Mouse (Mus musculus) v-Abl transformed pro-B cells (cell line): ENCODE results near the gene Nsf.

Experiments used
- in situ Hi-C, 2 experiments: fragments of 400-800 bp; cut with MboI; formaldehyde crosslinking; loops; one replicate each; pipeline ENCODE4 v1.15.1; 2025; ENCODE audit not compliant: unreplicated experiment in 2 of 2

Gene Nsf

GRCm38 (mm10) chr11:103942740-103943139, 11.1 kb downstream of the Nsf start:
- in situ Hi-C loops: no loop called here

DNA sequence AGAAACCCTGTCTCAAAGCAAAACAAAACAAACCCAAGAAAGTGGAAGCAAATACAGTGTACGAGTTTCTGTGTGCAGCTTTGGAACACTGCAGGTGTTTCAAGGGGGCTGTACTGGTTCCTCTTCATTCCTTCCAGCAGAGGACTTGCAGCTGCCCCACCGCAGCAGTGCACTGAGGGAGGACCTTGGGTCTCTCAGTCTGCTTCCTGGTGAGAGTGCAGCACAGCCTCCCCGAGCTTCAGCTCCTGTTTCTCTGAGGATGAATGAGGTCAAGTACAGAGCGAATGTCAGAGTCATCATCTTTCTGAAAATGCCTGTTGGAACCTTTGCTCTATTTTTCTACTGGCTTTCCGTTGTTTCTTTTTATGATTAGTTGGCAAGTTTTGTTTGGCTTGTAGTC, 12.5 kb downstream of the Nsf start:
- in situ Hi-C loops: no loop called here

DNA sequence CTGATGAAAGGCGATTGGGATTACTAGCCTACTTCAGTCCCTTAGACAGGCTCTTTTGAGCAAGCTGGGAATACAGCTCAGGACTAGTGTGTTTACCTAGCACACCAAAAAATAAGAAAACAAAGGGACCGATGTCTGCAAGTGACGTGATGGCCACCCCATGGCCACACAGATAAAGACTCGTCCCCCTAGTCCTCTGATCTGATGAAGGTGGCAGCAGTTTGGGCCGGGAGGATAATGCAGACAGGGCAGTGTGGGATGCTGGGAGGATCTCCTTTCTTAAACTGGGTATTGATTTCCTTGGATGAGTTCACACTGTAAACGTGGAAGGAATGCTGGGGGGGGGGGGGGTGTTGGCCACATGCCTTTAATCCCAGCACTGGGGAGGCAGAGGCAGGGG, 13.0 kb downstream of the Nsf start:
- in situ Hi-C loops: no loop called here

DNA sequence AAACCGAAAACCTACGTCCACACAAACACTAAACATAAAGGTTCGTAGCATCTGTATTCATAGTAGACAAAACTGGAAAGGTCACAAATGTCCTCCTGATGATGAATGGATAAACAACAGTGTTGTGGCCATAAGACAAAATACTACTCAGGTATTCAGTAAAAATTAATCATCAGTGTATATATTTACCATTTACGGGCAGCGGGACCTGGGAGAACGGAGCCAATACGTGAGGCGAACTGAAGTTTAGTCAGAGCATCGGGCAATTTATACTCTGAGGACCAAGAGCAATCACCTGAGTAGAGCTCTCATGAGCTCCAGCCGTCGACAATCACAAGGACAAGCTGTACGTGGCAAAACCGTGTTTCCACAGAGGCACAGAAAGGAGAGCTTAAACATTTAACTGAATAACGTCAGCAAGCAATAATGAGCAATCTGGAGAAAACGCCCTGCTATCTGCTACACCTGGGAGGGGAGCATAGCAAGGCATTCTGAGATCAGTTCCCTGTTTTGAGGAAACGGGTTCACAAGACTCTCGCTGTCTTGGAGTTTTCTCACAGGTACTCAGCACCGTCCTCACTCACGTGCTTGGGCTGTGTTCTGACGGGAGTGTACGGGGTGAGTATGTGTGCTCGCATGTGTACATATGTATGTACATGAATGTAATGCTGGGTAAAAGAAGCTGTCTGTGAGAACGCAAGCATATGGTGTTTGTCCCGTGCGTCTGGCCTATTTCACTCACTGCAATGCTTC, 15.7 kb downstream of the Nsf start:
- in situ Hi-C loops: no loop called here

DNA sequence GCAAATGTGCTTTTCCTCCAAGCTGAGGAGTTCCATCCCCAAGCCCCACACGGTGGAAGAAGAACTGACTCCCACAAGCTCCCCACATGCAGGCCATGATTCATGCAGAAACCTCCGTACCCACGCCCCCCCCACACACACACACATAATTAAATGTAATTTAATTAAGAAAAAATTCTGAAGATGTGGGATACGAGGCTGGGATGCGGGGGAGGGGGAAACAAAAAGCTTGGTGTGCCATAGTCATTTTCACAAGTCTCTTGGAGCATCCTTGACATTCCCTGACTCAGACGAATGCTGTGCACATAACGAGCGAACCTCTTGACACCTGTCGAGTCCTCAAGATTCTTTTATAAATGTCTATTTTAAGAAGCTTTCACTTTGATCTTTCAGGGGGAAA, 16.4 kb downstream of the Nsf start:
- in situ Hi-C loops: no loop called here

GRCm38 (mm10) chr11:103935717-103936116, 18.1 kb downstream of the Nsf start:
- in situ Hi-C loops: no loop called here

DNA sequence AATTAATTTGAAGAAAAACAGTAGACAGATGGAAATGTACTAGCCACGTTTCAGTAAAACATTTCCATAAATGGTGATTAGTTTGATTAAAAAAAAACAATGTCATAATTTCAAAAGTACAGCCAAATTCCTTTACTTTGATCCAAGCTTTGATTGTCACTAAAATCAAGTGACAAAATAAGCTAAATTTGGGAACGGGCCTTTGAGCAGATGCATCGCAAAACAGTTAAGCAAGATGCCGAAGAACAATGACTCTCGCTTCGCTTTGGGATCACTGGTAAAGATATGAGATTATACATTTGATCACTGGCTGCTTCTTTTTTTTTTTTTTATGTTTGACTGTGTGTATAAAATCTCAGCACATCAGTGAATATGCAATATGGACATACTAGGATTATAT, 20.0 kb downstream of the Nsf start:
- in situ Hi-C loops: no loop called here

GRCm38 (mm10) chr11:103923957-103924356, 29.9 kb downstream of the Nsf start:
- in situ Hi-C loops: loop anchor here in 1 of 2 experiments (25.0 kb wide), 1 partner anchor 587 kb away; no protein-coding TSS in a partner anchor

DNA sequence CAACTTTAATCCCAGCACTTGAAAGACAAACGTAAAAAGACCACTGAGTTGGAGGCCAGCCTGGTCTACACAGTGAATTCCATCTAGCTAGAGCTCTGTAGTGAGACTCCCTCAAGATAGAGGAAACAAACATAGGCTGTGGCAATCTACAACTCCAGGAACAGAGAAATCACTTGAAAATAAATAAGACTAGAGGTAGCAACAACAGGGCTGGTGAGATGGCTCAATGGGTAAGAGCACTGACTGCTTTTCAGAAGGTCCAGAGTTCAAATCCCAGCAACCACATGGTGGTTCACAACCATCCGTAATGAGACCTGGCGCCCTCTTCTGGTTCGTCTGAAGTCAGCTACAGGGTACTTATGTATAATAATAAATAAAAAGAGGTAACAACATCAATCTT, 30.6 kb downstream of the Nsf start:
- in situ Hi-C loops: loop anchor here in 1 of 2 experiments (25.0 kb wide), 1 partner anchor 586 kb away; no protein-coding TSS in a partner anchor

- in situ Hi-C loops: loop anchor here in 1 of 2 experiments (25.0 kb wide), 1 partner anchor 586 kb away; no protein-coding TSS in a partner anchor
Observed at GRCm38 (mm10) chr11:103922812-103923211, 31.0 kb downstream of the Nsf start.

DNA sequence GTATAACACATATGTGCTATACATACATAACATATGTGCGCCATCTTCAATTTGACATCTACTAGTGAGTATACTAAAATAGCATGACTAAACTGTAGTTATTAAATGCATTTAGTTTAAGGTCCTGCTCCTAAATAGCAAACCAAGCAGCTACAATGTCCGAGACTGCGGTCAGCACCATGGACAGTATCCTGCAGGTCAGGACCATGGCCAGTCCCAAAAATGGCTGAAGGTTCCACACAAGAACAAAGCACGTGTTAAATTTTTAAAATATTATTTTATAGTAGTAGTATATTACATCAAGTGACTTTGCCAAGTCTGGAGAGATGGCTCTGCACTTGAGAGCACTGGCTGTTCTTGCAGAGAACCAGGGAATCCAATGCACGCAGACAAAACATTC, 33.2 kb downstream of the Nsf start:
- in situ Hi-C loops: loop anchor here in 1 of 2 experiments (25.0 kb wide), 1 partner anchor 583 kb away; no protein-coding TSS in a partner anchor

DNA sequence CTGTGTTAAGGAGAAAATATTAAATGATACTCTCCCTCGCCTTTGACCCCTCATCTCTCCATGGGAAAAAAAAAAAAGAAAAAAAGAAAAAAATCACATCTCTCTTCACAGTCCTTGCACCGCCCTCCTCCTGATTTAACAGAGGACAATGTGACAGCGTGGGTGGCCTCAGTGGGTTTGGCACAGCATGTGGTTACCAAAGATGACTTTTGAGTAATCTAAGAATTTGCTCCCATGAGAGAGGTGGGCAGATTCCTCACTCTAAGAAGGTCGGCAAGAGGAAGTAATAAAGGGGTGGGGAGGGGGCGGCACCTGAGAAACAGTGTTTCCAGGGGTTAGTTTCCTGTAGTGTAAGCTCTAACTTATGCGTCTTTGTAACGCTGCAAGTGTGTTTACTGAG, 37.0 kb downstream of the Nsf start:
- in situ Hi-C loops: loop anchor here (10.0 to 25.0 kb wide), 3 partner anchors 272 to 580 kb away; partner anchors contain the start of gene Rprml (in 1 of the 2)

DNA sequence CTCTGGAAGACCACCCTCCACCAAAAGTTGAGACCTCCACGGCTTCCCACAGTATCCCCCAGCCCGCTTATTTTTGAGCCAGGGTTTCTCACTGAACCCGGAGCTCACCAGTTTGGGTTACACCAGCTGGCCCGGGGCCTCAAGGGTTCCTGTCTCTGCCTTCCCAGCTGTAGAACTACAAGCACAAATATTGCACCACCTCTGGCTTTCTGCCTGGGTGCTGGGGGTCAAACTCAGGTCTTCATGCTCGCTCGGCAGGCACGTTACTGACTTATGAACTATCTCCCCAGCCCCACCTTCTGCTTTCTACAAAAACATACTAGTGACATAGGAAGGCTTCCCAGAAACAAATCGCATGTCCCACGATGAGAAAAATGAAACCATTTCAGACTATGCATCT, 38.2 kb downstream of the Nsf start:
- in situ Hi-C loops: loop anchor here (10.0 to 25.0 kb wide), 3 partner anchors 271 to 578 kb away; partner anchors contain the start of gene Rprml (in 1 of the 2)

DNA sequence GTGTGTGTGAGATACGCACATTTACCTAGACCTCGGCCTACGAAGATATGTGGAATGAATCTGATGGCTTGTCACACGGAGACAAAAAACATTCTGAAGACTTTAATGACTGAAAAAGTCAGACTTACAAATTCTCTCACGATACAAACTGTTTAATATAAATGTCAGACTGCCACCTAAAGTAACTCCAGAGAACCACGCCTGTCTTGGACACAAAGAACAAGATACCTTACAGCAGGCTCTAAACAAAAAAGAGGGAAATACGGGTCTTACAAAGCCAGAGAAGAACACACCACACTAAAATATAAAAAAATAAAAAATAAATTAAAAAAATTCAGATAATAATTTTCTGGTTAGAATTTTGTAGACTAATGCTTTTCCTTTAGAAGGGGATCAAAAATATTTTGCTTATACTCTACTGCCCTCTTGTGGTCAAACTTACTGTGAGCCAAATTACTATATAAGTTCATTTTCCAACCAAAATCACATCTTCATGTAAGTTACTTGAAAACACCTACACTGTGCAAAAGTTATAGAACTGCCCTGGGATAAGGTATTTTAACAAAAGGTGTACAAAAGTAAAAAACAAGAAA, 42.8 kb downstream of the Nsf start:
- in situ Hi-C loops: loop anchor here (5.0 to 25.0 kb wide), 5 partner anchors 149 to 574 kb away; partner anchors contain the start of gene Rprml (in 1 of the 2)

GRCm38 (mm10) chr11:103910531-103910930, 43.3 kb downstream of the Nsf start:
- in situ Hi-C loops: loop anchor here (5.0 to 25.0 kb wide), 5 partner anchors 148 to 573 kb away; partner anchors contain the start of gene Rprml (in 1 of the 2)

DNA sequence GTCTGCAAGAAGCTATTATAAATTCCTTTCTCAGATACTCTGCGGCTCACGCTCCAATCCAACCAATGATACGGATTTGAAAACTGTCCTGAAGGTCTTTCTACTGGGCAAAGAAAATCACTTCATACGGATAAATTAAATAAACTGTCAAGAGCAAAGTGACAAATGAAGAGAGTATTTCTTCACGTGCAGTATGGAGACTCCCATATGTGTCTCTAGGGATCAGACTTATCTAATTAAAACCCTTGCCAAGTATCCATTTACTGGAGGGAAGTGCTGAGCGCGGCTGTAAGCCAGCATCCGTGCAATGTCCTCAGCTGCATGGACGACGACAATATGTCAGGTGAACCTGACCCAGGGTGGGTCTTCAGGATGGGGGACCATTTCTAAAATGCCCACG, 44.0 kb downstream of the Nsf start:
- in situ Hi-C loops: loop anchor here (5.0 to 25.0 kb wide), 5 partner anchors 148 to 573 kb away; partner anchors contain the start of gene Rprml (in 1 of the 2)

DNA sequence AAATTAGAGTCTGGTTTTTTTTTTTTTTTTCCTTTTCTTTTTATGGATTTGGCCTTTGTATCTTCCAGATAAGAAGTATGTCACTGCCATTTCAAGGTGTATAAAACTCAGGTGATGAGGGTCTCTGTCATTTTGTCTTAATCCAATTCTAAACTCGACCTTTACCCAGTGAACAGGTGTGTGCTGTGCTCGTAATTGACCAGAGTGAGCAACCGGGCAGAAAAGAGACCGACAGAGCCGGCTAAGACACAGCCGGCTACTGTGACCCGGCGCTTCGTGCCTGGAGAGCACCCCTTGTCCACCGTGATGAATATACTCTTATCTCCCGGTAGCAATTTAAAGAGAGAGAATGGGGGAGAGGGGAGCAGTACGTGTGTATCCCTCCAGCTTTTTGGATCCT, 44.5 kb downstream of the Nsf start:
- in situ Hi-C loops: loop anchor here in 1 of 2 experiments (25.0 kb wide), 1 partner anchor 572 kb away; no protein-coding TSS in a partner anchor

DNA sequence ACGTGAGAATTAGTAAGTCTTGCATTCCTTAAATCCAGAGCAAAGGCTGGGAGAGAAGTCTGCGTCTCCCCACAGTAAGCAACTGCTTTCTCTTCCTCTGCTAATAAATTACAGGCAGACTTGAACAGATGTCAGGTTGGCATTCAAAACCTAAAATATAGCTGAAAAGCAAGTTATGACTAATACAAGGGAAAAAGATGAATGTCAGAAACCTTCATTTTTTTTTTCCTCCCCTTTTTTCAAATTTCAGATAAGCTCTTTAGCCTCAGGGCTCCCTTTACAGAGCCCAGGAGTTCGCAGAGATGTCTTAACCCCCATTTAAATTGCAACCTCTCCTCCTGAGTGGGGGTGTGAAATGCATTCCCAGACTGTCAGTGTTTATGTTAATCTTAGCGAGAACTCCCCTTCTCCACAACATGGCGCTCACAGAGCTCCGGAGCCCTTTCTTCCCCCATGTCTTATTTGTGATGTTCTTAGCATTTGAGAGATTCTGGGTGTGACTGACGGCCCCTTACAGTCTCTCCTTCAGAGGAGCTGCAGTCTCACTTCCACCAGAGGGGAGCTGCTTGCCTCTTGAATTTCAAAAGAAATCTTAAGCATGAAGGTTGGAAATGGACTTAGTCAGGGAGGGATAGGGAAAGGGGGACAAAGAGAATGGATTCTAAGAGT, 47.7 kb downstream of the Nsf start:
- in situ Hi-C loops: loop anchor here in 1 of 2 experiments (25.0 kb wide), 1 partner anchor 569 kb away; no protein-coding TSS in a partner anchor

GRCm38 (mm10) chr11:103905506-103905905, 48.4 kb downstream of the Nsf start:
- in situ Hi-C loops: loop anchor here in 1 of 2 experiments (25.0 kb wide), 1 partner anchor 568 kb away; no protein-coding TSS in a partner anchor

- in situ Hi-C loops: loop anchor here in 1 of 2 experiments (25.0 kb wide), 1 partner anchor 564 kb away; no protein-coding TSS in a partner anchor
Observed at GRCm38 (mm10) chr11:103901581-103901966, 52.3 kb downstream of the Nsf start.
